Mouse (Mus musculus): ENCODE measurements around the gene Rnf11. TPM values are rescaled to one million over a fixed set of nuclear protein-coding genes. Genes with fewer than 3 reads are reported as not detected.

Gene Rnf11
- total and polyA plus RNA-seq, 2 experiments from 2014 or later: 89.3 to 158 TPM

- Histone ChIP-seq H3K27ac (ENCODE audit: low read depth, low read length) (no peak overlapping the region), H3K4me2 (ENCODE audit: low read depth, low read length, poor library complexity, severe bottlenecking) (no peak overlapping the region), H3K9me3 (ENCODE audit: low read length) (no peaks in the 10 kb centered on the region), H3K4me1 (ENCODE audit: insufficient read depth, low read length) (no peaks in the 10 kb centered on the region), H3K4me3 (ENCODE audit: low read depth, low read length) (no peak overlapping the region), H3K27me3 (ENCODE audit: insufficient read depth, low read length) (no peaks in the 10 kb centered on the region), H3K9ac (replicated peaks; ENCODE audit: low read length, poor library complexity, severe bottlenecking) (no peak overlapping the region), H3K36me3 (ENCODE audit: insufficient read depth, low read length) (no peaks in the 10 kb centered on the region)
- no peak for TF ChIP-seq CTCF (IDR thresholded peaks at IDR 0.05)
- no peak for ATAC-seq (ENCODE audit: low FRiP score)
- DNase-seq (ENCODE audit: low spot score): no peak
- 68% methylated on average over 1 of the region's 1 CpGs for WGBS
Measured at GRCm38 (mm10) chr4:109427058-109427457, 57.5 kb downstream of the Rnf11 start.

- 75% methylated on average over 2 of the region's 2 CpGs for WGBS
- no peak overlapping the region for H3K9ac ChIP-seq (replicated peaks; ENCODE audit: low read length, poor library complexity, severe bottlenecking)
Measured at GRCm38 (mm10) chr4:109423438-109423837, 61.1 kb downstream of the Rnf11 start.

GRCm38 (mm10) chr4:109422436-109422835, 62.1 kb downstream of the Rnf11 start:
- Histone ChIP-seq H3K9me3 (ENCODE audit: low read length) (no peaks in the 10 kb centered on the region), H3K36me3 (ENCODE audit: insufficient read depth, low read length) (no peaks in the 10 kb centered on the region), H3K4me3 (ENCODE audit: low read depth, low read length) (no peak overlapping the region), H3K27me3 (ENCODE audit: insufficient read depth, low read length) (no peaks in the 10 kb centered on the region), H3K4me1 (ENCODE audit: insufficient read depth, low read length) (no peaks in the 10 kb centered on the region), H3K27ac (ENCODE audit: low read depth, low read length) (no peak overlapping the region), H3K4me2 (ENCODE audit: low read depth, low read length, poor library complexity, severe bottlenecking) (no peak overlapping the region), H3K9ac (replicated peaks; ENCODE audit: low read length, poor library complexity, severe bottlenecking) (no peak overlapping the region)
- TF ChIP-seq CTCF (IDR thresholded peaks at IDR 0.05): no peak
- ATAC-seq (ENCODE audit: low FRiP score) (no peak), DNase-seq (ENCODE audit: low spot score) (no peak)
- WGBS: 73% methylated on average over 6 of the region's 6 CpGs

More at GRCm38 (mm10) chr4:109423438-109423837, 61.1 kb downstream of the Rnf11 start:
- TF ChIP-seq CTCF (IDR thresholded peaks at IDR 0.05): no peak
- no peaks in the 10 kb centered on the region for H3K27me3 ChIP-seq (ENCODE audit: insufficient read depth, low read length)
- ATAC-seq (ENCODE audit: low FRiP score): no peak
- H3K4me3 ChIP-seq (ENCODE audit: low read depth, low read length): no peak overlapping the region
- H3K9me3 ChIP-seq (ENCODE audit: low read length): no peaks in the 10 kb centered on the region
- no peak overlapping the region for H3K27ac ChIP-seq (ENCODE audit: low read depth, low read length)
- H3K36me3 ChIP-seq (ENCODE audit: insufficient read depth, low read length): no peaks in the 10 kb centered on the region
- no peak overlapping the region for H3K4me2 ChIP-seq (ENCODE audit: low read depth, low read length, poor library complexity, severe bottlenecking)
- no peak for DNase-seq (ENCODE audit: low spot score)
- H3K4me1 ChIP-seq (ENCODE audit: insufficient read depth, low read length): no peaks in the 10 kb centered on the region

GRCm38 (mm10) chr4:109421608-109422007, 62.9 kb downstream of the Rnf11 start:
- no peaks in the 10 kb centered on the region for H3K27me3 ChIP-seq (ENCODE audit: insufficient read depth, low read length)
- ATAC-seq (ENCODE audit: low FRiP score): no peak
- H3K27ac ChIP-seq (ENCODE audit: low read depth, low read length): no peak overlapping the region
- H3K4me3 ChIP-seq (ENCODE audit: low read depth, low read length): no peak overlapping the region
- no peak overlapping the region for H3K4me2 ChIP-seq (ENCODE audit: low read depth, low read length, poor library complexity, severe bottlenecking)
- no peak overlapping the region for H3K9ac ChIP-seq (replicated peaks; ENCODE audit: low read length, poor library complexity, severe bottlenecking)
- 88% methylated on average over 7 of the region's 7 CpGs for WGBS
- no peaks in the 10 kb centered on the region for H3K36me3 ChIP-seq (ENCODE audit: insufficient read depth, low read length)
- no peak for TF ChIP-seq CTCF (IDR thresholded peaks at IDR 0.05)
- DNase-seq (ENCODE audit: low spot score): no peak
- no peaks in the 10 kb centered on the region for H3K4me1 ChIP-seq (ENCODE audit: insufficient read depth, low read length)
- H3K9me3 ChIP-seq (ENCODE audit: low read length): no peaks in the 10 kb centered on the region

GRCm38 (mm10) chr4:109420138-109420795, 64.3 kb downstream of the Rnf11 start:
- Histone ChIP-seq H3K4me2 (ENCODE audit: low read depth, low read length, poor library complexity, severe bottlenecking) (no peak overlapping the region), H3K27ac (ENCODE audit: low read depth, low read length) (no peak overlapping the region), H3K4me3 (ENCODE audit: low read depth, low read length) (no peak overlapping the region), H3K9me3 (ENCODE audit: low read length) (no peaks in the 10 kb centered on the region), H3K4me1 (ENCODE audit: insufficient read depth, low read length) (no peaks in the 10 kb centered on the region), H3K27me3 (ENCODE audit: insufficient read depth, low read length) (no peaks in the 10 kb centered on the region), H3K9ac (replicated peaks; ENCODE audit: low read length, poor library complexity, severe bottlenecking) (no peak overlapping the region), H3K36me3 (ENCODE audit: insufficient read depth, low read length) (no peaks in the 10 kb centered on the region)
- ATAC-seq (ENCODE audit: low FRiP score) (no peak), DNase-seq (ENCODE audit: low spot score) (no peak)
- 78% methylated on average over 8 of the region's 8 CpGs for WGBS
- peak; percentile 21; the same call in 1 of the 2 replicates for TF ChIP-seq CTCF (IDR thresholded peaks at IDR 0.05)

GRCm38 (mm10) chr4:109419563-109419962, 65.0 kb downstream of the Rnf11 start:
- Histone ChIP-seq H3K36me3 (ENCODE audit: insufficient read depth, low read length) (no peaks in the 10 kb centered on the region), H3K4me2 (ENCODE audit: low read depth, low read length, poor library complexity, severe bottlenecking) (no peak overlapping the region), H3K9ac (replicated peaks; ENCODE audit: low read length, poor library complexity, severe bottlenecking) (no peak overlapping the region), H3K9me3 (ENCODE audit: low read length) (no peaks in the 10 kb centered on the region), H3K4me3 (ENCODE audit: low read depth, low read length) (no peak overlapping the region), H3K27ac (ENCODE audit: low read depth, low read length) (no peak overlapping the region), H3K27me3 (ENCODE audit: insufficient read depth, low read length) (no peaks in the 10 kb centered on the region), H3K4me1 (ENCODE audit: insufficient read depth, low read length) (no peaks in the 10 kb centered on the region)
- DNase-seq (ENCODE audit: low spot score) (no peak), ATAC-seq (ENCODE audit: low FRiP score) (no peak)
- WGBS: 90% methylated on average over 4 of the region's 4 CpGs
- no peak for TF ChIP-seq CTCF (IDR thresholded peaks at IDR 0.05)
